Mouse (Mus musculus): ENCODE data around the gene Prkar2b. TPM values are rescaled to one million over a fixed set of nuclear protein-coding genes. Genes with fewer than 3 reads are reported as not detected.
"Not testable (repeated sequence)": the region's sequence is repeated elsewhere in the genome, so short reads cannot be mapped to it uniquely, and the experiment has no call there.

Gene Prkar2b
- total RNA-seq, 2 experiments from 2014 or later, result 3.8 to 13.1 TPM

- no peak for DNase-seq
- intact Hi-C loops (cut with DNase I), result no loop called here
Observed at GRCm38 (mm10) chr12:32014811-32015210, 46.3 kb downstream of the Prkar2b start.

- no peak for DNase-seq
- intact Hi-C loops (cut with DNase I), result no loop called here
Observed at GRCm38 (mm10) chr12:32012169-32012568, 48.9 kb downstream of the Prkar2b start.

GRCm38 (mm10) chr12:32011128-32011527 is 50.0 kb downstream of the Prkar2b start:
- intact Hi-C loops (cut with DNase I), result no loop called here
- DNase-seq, result no peak

GRCm38 (mm10) chr12:32009985-32010369 is 51.1 kb downstream of the Prkar2b start:
- DNase-seq; intact Hi-C loops (cut with DNase I): not testable (repeated sequence)

- DNase-seq, result no peak
- intact Hi-C loops (cut with DNase I), result no loop called here
Observed at GRCm38 (mm10) chr12:32009267-32009984, 51.7 kb downstream of the Prkar2b start.

- DNase-seq, result no peak
- intact Hi-C loops (cut with DNase I), result no loop called here
Observed at GRCm38 (mm10) chr12:32008728-32009127, 52.4 kb downstream of the Prkar2b start.

- no peak for DNase-seq
- intact Hi-C loops (cut with DNase I), result no loop called here
Observed at GRCm38 (mm10) chr12:32007646-32008045, 53.5 kb downstream of the Prkar2b start.

GRCm38 (mm10) chr12:32007040-32007439 is 54.1 kb downstream of the Prkar2b start:
- DNase-seq, result no peak
- intact Hi-C loops (cut with DNase I), result no loop called here

GRCm38 (mm10) chr12:32006391-32006929 is 54.6 kb downstream of the Prkar2b start:
- no peak for DNase-seq
- intact Hi-C loops (cut with DNase I), result no loop called here

- intact Hi-C loops (cut with DNase I), result no loop called here
- DNase-seq, result no peak
Observed at GRCm38 (mm10) chr12:32000464-32000863, 60.6 kb downstream of the Prkar2b start.

GRCm38 (mm10) chr12:31998706-31999105 is 62.4 kb downstream of the Prkar2b start:
- DNase-seq, result no peak
- intact Hi-C loops (cut with DNase I), result no loop called here

- no peak for DNase-seq
- intact Hi-C loops (cut with DNase I), result no loop called here
Observed at GRCm38 (mm10) chr12:31997328-31997878, 63.7 kb downstream of the Prkar2b start.

GRCm38 (mm10) chr12:31996877-31997276 is 64.2 kb downstream of the Prkar2b start:
- intact Hi-C loops (cut with DNase I), result no loop called here

GRCm38 (mm10) chr12:31990575-31990974 is 70.5 kb downstream of the Prkar2b start:
- no peak for DNase-seq
- intact Hi-C loops (cut with DNase I), result no loop called here

More at GRCm38 (mm10) chr12:31996877-31997276, 64.2 kb downstream of the Prkar2b start:
- peak in 1 of 2 experiments; percentile 11 for DNase-seq

GRCm38 (mm10) chr12:31989726-31990125 is 71.4 kb downstream of the Prkar2b start:
- DNase-seq, result no peak
- intact Hi-C loops (cut with DNase I), result no loop called here

- intact Hi-C loops (cut with DNase I), result no loop called here
- no peak for DNase-seq
Observed at GRCm38 (mm10) chr12:31986463-31986862, 74.6 kb downstream of the Prkar2b start.

- intact Hi-C loops (cut with DNase I), result no loop called here
- no peak for DNase-seq
Observed at GRCm38 (mm10) chr12:31985738-31986137, 75.4 kb downstream of the Prkar2b start.

- peak in 1 of 2 experiments; percentile 12 for DNase-seq
Observed at GRCm38 (mm10) chr12:31984664-31985063, 76.4 kb downstream of the Prkar2b start.

GRCm38 (mm10) chr12:31984206-31984605 is 76.9 kb downstream of the Prkar2b start:
- no peak for DNase-seq
- intact Hi-C loops (cut with DNase I), result no loop called here

More at GRCm38 (mm10) chr12:31984664-31985063, 76.4 kb downstream of the Prkar2b start:
- intact Hi-C loops (cut with DNase I), result no loop called here

- intact Hi-C loops (cut with DNase I), result no loop called here
Observed at GRCm38 (mm10) chr12:31983769-31984168, 77.3 kb downstream of the Prkar2b start.

GRCm38 (mm10) chr12:31983238-31983637 is 77.9 kb downstream of the Prkar2b start:
- no peak for DNase-seq
- intact Hi-C loops (cut with DNase I), result no loop called here

More at GRCm38 (mm10) chr12:31983769-31984168, 77.3 kb downstream of the Prkar2b start:
- no peak for DNase-seq

Measured in heart, postnatal 14 days (tissue).